Mouse (Mus musculus) megakaryocyte, embryonic 14.5 days (primary cell): ENCODE data around the gene Fto. TPM values are rescaled to one million over a fixed set of nuclear protein-coding genes. Genes with fewer than 3 reads are reported as not detected.

ENCODE experiments used
- H3K27me3 ChIP-seq: replicated peaks from 2 replicates; pipeline ENCODE3; 2012; ENCODE audit warnings: inconsistent platforms
- H3K36me3 ChIP-seq: replicated peaks from 2 replicates; pipeline ENCODE3; 2012; ENCODE audit warnings: low read length, inconsistent platforms, mixed read lengths
- H3K4me1 ChIP-seq: 2 replicates; pipeline ENCODE4 v1.6.1; 2012; ENCODE audit warnings: inconsistent platforms
- H3K4me3 ChIP-seq: replicated peaks from 2 replicates; pipeline ENCODE3; 2012; ENCODE audit warnings: moderate library complexity, mild to moderate bottlenecking, inconsistent platforms
- H3K9me3 ChIP-seq: 2 replicates; pipeline ENCODE4 v1.6.1; 2012; ENCODE audit warnings: inconsistent platforms
- FLI1 ChIP-seq: IDR thresholded peaks from 2 replicates; pipeline ENCODE4 v1.6.1; 2012; ENCODE audit warnings: low read length, inconsistent platforms, mixed read lengths
- GATA1 ChIP-seq: IDR thresholded peaks from 3 replicates; pipeline ENCODE4 v1.6.1; 2012; ENCODE audit warnings: mixed read lengths, low read length, inconsistent platforms, borderline replicate concordance
- polyA plus RNA-seq: library from polyadenylated mRNA; stranded (reverse); fragments of >175 nt; gene quantifications from 2 replicates; pipeline ENCODE4 v1.2.3, GENCODE M21; 2012; ENCODE audit warnings: low replicate concordance; ENCODE audit not compliant: insufficient read depth

Fto gene
- polyA plus RNA-seq, 1 experiment, result 9.5 TPM

DNA sequence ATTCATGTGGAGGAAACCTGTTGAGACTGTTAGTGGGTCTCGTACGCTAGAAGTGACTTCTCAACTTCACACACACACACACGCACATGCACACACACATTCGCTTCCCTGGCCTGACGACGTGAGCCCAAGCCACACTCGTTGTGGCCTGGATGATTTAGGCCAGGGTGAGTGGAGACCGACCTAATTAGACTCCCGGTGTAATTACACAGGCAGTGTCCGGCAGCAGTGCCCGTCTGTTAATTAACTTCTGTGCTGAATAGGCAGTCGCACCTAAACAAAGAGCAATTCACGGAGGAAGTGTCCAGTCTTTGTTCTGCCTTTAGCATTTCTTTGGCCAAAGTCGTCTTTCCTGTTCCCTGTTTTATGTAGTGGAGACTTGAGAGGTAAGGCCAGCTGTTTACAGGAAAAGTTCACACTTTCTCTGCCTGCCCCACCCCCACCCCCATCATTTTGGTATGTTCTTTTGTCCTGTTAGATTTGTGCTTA lies 286.1 kb downstream of the Fto start:
- TF ChIP-seq GATA1, result no peak
- no peak for TF ChIP-seq FLI1
- Histone ChIP-seq H3K27me3 (no peaks in the 10 kb centered on the region), H3K4me1 (peaks cover 9% of the 10 kb centered on the region; the same call in 1 of the 2 replicates), H3K9me3 (peaks cover 13% of the 10 kb centered on the region), H3K4me3 (no peak overlapping the region), H3K36me3 (peaks cover 22% of the 10 kb centered on the region)

DNA sequence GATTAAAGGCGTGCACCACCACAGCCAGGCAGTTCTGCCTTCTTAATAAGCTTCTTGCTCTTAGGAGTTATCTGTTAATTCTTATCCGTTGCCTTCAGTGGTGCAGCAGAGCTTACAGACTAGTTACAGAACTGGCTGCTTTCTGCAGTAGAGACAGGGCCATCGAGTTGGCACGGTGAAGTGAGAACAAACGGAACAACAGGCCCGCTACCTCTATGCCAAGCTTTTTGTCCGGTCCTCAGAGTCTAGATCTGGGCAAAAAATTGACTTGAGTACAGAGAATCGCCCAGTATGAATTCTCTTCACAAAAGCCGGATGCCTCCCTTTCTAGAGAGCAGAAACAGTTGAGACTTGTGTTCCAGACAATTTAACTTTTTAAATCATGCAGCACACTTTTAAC lies 290.4 kb downstream of the Fto start:
- Histone ChIP-seq H3K9me3 (peaks cover 8% of the 10 kb centered on the region; the same call in 1 of the 2 replicates), H3K4me1 (no peaks in the 10 kb centered on the region), H3K36me3 (peaks cover 15% of the 10 kb centered on the region), H3K27me3 (no peaks in the 10 kb centered on the region), H3K4me3 (no peak overlapping the region)
- TF ChIP-seq GATA1 (no peak), FLI1 (no peak)

DNA sequence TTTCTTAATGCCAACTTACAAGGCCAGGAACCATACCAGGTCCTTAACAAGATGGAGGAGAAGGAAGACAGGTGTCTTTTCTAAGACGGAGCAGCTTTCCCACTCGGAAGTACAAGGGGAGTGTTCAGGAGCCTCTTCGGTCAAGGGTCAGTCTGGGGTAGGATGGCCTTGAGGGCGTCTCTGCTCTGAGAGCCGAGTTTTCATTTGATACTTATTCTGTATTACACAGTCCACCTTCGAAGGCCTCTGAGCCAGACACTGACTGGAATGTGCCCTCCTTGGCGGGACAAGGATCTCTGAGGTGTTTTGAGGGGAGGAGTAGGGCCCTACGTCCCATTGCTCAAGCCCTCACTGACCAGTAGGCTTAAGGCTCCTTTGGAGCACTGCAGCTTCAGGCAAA lies 292.6 kb downstream of the Fto start:
- Histone ChIP-seq H3K4me1 (no peaks in the 10 kb centered on the region), H3K4me3 (no peak overlapping the region), H3K36me3 (no peaks in the 10 kb centered on the region), H3K27me3 (no peaks in the 10 kb centered on the region), H3K9me3 (no peaks in the 10 kb centered on the region)
- TF ChIP-seq FLI1 (no peak), GATA1 (no peak)

DNA sequence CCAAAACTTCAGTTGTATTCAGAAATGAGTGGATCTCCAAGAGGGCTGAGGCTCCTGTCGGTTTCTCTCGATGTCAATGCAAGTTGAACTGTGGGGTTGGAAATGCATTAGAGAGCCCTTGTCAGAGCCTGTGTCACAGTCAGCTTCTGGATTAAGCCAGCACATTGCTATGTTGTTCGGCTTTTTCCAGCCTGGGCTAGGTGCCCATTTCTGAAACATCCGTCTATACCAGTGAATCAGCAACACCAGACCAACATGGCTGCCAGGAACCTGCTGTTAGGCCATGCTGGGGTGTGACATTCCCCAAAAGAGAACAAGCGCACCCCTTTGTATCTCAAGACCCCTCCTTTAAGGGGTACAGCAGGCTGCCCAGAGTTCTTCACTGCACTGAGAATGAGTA lies 293.8 kb downstream of the Fto start:
- Histone ChIP-seq H3K4me3 (no peak overlapping the region), H3K4me1 (no peaks in the 10 kb centered on the region), H3K9me3 (no peaks in the 10 kb centered on the region), H3K27me3 (no peaks in the 10 kb centered on the region), H3K36me3 (no peaks in the 10 kb centered on the region)
- TF ChIP-seq FLI1, result no peak
- no peak for TF ChIP-seq GATA1

DNA sequence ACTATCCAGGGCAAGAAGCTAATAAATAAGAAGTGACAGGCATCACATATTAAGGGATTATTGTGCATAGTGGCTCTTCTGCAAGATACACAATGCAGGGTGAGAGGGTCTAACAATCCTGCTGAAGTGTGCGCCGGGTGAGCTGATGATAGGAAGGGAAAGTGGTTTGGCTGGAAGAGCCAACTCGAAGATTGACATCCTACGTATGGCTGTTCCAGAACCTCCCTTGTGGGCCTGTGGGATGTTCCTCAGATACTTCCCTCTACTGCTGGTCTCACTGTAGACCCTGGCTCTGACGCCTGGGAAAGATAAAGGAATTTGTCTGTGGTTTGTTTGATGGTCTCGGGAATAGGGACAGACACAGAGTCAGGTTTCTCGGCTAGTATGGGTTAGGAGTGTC lies 297.9 kb downstream of the Fto start:
- no peaks in the 10 kb centered on the region for H3K9me3 ChIP-seq
- H3K36me3 ChIP-seq, result peaks cover 3% of the 10 kb centered on the region
- H3K27me3 ChIP-seq, result no peaks in the 10 kb centered on the region
- peaks cover 8% of the 10 kb centered on the region for H3K4me1 ChIP-seq
- no peak for TF ChIP-seq GATA1
- TF ChIP-seq FLI1, result no peak
- H3K4me3 ChIP-seq, result no peak overlapping the region

DNA sequence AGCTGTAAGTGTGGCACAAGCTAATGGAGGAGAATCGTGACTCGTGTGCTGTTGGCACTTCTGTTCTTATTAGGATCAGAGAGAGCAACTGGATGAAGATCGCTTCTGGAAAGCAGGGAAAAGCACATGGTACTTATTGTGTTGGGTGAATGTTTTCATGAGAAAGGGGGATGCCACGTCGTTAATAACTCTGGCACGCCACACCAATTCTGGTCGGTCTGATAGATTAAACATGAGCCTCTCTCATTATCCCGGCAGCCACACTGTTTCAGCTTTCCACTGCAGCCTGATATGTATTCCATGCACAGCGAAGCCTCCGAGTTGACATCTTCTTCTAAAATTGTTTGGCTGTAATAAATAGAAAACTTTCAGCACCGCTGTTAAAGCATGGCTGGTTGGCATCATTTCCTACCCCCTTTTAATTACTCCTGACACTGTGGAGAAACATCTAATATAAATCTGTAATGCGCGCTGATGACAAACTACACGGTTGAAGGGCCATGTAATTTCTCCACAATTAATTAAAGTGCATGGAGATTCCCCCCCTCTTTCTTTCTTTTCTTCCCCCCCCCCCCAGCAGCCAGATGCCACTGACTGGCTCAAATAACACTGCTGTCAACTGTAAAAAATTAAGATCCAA lies 298.5 kb downstream of the Fto start:
- peaks cover 9% of the 10 kb centered on the region for H3K4me1 ChIP-seq
- no peaks in the 10 kb centered on the region for H3K27me3 ChIP-seq
- H3K4me3 ChIP-seq, result no peak overlapping the region
- no peaks in the 10 kb centered on the region for H3K9me3 ChIP-seq
- peaks cover 3% of the 10 kb centered on the region for H3K36me3 ChIP-seq
- TF ChIP-seq GATA1, result no peak
- no peak for TF ChIP-seq FLI1

DNA sequence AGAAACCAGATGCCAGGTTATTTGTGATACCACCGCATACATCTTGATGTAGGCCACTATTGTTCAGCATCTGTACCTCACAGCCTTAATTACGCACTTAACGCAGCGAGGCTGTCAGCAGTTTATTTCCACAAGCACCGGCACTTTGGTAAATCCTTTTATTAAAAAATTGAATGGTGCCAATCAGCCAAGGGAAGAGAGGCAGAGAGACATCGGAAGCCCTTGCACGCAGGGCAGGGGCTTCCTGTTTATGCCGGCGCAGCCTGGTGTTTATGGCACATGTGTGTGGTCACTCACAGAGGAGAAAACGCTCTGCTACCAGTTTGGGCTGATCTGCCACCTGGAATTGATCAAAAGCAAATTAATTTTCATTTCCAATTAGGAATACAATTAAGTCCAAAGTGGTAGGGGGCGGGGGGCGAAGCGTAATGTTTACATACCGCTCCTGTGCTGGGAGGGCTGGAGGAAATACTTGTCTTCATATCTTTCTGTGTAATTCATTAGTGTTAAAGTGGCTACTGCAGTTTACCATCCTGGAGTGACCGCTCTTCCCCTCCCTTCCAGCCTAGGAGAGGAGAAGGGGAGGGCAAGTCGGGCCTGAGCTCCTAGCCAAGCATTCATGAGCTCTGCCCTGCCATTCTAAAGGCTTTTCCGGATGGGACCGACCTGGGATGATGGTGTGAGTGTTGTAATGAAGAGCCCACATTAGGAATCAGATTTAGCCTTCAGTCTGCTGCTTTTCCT lies 299.2 kb downstream of the Fto start:
- no peak overlapping the region for H3K4me3 ChIP-seq
- no peaks in the 10 kb centered on the region for H3K27me3 ChIP-seq
- TF ChIP-seq GATA1 (no peak), FLI1 (no peak)
- no peaks in the 10 kb centered on the region for H3K9me3 ChIP-seq
- H3K36me3 ChIP-seq, result peaks cover 3% of the 10 kb centered on the region
- H3K4me1 ChIP-seq, result peaks cover 9% of the 10 kb centered on the region

DNA sequence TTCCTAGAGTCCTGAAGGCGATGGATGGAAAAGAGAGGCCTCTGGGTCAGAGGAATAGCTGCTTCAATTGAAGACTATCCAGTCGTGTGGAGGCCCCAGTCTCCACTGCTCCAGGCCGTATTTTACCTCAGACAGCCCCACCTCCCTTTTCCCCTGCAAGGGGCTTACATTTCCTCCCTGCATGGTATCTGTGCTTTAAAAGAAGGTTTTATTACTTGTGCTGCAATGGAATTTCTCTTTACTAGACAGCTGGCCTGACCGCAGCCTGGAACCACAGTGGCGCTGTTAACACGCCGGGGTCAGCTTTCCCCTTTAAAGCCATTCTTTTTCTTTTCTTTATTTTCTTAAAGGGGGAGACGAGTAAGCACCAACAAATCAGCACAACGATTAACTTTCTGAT lies 300.3 kb downstream of the Fto start:
- TF ChIP-seq FLI1 (no peak), GATA1 (no peak)
- Histone ChIP-seq H3K27me3 (no peaks in the 10 kb centered on the region), H3K9me3 (no peaks in the 10 kb centered on the region), H3K36me3 (peaks cover 3% of the 10 kb centered on the region), H3K4me1 (peaks cover 9% of the 10 kb centered on the region), H3K4me3 (no peak overlapping the region)

DNA sequence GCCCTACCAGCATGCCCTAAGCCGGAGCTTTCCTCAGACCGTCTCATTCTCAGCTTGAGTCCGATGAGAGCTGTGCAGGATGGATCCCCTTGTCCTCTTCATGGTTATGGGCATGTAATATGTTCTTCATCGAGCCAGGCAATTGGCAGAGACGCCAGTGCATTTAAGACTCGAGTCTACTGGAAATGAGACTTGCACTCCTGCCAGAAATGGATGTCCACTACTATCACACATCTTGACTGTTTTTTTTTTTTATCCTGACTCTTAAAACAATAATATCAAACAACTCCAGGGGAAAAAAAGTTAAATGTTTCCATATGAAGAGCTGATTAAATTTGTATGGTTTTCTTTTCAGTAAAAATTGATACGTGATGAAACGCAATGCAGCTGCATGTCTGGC lies 301.9 kb downstream of the Fto start:
- Histone ChIP-seq H3K4me3 (no peak overlapping the region), H3K27me3 (no peaks in the 10 kb centered on the region), H3K9me3 (no peaks in the 10 kb centered on the region), H3K36me3 (peaks cover 3% of the 10 kb centered on the region), H3K4me1 (peaks cover 9% of the 10 kb centered on the region)
- no peak for TF ChIP-seq FLI1
- no peak for TF ChIP-seq GATA1
